Mouse (Mus musculus) lung, postnatal 4 days (tissue): ENCODE measurements at regions not wholly inside any gene's neighbourhood (a gene's known extent, or its start where the extent isn't known, plus 50 kb on each side); places are given as distances from the start of the nearest gene placed in this dataset.
A peak's percentile ranks its signal among the peaks of the same experiment; 100 is the strongest.
"Not testable (repeated sequence)": the region's sequence is repeated elsewhere in the genome, so short reads cannot be mapped to it uniquely, and the experiment has no call there.

Experiments
- DNase-seq, 2 experiments: peaks; one replicate each; pipeline ENCODE4 v3.0.0; 2021

DNA sequence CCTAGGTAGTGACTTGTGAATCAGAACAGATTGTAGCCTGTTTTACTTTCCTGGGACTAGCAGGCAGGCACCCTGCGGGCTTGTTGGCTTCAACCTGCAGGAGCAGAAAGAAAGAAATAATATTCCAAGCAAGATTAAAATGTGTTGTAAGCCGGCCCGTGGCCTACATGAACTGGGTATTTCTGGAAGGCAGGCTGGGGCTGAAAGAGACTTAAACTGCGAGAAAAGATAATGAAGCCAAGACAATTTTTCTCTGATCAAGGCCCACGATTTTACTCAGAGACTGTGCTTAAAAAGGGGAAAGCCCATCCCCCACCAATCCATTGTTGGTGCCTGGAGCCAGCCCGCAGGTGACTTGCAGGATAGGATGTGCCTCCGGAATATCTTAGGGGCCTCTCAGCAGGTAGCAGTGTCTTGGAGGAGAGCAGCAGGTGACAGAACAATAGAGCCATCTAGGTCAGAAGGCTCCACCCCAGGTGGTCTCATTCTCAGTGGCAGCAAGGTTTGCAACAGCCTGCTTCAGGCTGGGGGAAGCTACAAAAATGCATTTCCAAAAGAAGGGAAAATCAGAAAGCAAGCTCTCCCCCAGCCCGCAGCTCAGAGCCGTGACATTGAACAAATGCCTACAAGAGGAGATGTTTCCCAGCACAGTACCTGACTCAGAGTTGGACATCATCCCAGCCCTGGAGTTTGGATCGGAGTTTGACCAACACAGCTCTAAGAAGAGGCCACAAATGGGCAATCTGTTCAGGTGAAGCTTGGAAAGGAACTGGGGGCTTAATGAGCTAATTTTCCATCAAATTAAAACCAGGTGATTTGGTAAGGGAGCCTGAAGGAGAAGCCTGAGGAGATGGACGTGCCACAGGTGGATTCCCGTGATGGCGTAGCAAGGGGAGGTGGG lies 121.4 kb upstream of the Slc1a3 start:
- no peak for DNase-seq

DNA sequence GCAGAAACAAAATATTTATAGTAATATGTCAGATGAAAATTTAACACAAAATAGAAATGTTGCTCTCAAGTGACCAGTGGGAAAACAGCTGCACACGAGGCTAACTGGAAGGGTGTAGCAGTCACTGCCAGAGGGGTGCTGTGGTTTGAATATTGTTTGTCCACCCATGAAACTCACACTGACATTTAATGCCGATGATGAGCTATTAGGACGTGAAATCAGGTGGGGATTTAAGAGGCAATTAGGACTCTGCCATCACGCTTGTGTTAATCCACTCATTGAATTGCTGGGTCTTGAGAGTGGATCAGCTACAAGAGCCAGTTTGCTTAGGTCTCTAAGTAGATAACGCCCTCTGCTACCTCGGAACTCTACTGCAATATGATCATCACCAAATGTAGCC lies 114.3 kb upstream of the Slc1a3 start:
- no peak for DNase-seq

DNA sequence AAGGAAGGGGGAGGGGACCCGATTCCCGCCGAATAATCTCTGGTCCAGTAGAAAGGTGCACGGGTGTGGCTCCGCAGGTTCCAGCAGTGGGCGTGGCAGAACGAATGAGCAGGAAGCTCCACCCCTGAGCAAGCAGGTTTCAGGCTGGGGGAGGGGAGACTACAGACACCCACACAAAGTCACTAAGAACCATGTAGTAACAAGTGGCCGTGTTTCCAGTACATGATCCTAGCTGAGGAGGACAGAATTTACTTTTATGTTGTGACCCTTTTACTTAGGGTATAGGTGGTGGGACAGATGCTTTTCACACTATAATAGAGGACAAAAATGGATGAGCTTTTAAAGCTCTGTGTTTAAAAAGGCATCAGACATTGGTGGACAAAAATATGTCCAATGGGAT lies 112.2 kb upstream of the Slc1a3 start:
- DNase-seq = not testable (repeated sequence)

DNA sequence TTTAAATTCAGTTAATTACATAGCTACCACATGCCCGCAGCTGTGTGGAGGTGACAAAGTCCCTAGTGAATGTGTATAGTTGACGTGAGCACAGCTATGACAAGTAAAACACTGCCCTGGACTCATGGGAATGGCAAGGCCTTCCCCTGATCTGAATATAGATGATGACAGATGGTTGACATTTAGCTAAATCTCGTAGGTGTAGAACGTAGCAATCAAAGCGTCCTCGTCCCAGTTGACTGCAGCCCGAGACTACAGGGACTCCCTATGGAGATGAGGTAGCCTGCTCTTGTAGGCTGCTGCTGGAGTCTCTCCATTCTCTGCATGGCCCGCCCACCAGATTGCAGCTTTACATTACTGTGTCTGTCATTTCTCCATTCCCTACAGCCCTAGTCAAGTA lies 107.0 kb upstream of the Slc1a3 start:
- DNase-seq = no peak

DNA sequence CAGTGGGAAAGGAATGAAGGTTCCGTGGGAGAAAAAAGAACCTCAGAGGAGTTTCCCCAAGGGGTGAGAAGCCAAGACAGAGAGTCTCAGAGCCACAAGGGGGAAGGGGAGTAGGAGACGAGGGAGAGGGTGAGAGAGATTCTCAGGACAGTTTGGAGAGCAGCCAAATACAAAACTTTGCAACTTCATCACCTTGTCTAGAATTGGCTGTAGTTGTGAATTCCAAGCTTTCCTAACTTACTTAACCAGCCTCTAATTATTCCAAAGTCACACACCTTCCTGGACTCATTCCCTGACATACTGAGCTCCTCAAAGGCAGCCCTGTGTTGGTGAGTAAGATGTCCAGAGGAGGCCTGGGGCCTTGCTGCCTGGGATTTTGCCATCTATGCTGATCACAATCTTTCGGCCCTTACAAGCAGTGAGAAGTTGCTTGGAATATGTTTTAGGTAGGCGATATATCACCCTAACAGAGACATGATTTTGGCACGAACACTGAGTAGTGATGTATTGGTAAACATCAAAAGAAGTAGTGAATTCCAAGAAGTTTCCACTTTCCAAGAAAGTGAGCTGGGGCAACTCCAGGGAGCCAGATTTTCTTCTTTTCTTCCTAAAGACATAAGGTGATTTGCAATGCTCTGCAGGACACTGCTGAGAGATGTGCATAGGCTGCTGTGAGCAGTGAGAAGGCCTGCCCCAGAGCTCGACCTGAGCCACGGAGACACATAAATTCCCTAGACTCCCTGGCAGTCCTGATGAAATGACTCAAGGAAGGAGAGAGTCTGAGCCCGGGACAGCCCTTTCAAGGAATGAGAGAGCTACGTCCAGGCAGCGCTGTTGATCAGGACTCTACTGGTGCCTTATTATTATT lies 106.2 kb upstream of the Slc1a3 start:
- DNase-seq = no peak

DNA sequence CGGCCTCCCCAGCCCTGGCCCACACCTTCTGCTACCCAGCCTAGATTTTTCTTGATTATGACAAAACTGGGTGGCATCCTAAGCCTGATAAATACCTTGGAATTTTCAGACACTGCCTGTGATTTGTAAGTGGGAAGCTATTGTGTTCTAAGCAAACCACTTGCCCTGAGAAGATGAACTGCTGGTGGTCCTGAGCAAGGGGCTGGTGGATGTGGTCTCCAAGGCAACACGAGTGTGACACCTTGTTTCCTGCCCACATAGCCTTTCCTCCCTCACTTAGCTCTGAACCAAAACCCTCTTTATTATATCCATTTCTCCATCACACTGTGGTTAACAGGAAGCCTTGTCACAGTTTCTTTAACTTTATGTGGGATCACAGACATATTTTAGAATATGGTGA lies 105.4 kb upstream of the Slc1a3 start:
- DNase-seq = no peak

DNA sequence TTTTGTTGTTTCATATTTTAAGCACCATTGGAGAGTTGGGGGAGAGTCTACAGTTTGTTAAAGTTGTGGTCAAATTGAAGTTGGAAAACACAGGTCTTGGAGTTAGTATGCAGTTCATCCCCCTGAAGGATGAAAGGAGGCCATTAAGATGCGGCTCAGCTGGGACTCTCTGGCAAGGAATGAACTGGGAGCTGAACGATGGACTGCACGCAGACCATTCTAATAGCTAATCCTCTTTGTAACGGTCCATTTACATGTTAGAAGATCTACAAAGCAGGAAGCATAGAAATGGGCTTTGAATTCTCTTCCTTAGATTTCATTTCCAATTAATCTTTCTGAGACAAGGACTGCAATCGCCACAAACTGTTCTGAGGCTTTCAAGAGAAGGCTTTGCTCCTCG lies 104.7 kb upstream of the Slc1a3 start:
- no peak for DNase-seq

DNA sequence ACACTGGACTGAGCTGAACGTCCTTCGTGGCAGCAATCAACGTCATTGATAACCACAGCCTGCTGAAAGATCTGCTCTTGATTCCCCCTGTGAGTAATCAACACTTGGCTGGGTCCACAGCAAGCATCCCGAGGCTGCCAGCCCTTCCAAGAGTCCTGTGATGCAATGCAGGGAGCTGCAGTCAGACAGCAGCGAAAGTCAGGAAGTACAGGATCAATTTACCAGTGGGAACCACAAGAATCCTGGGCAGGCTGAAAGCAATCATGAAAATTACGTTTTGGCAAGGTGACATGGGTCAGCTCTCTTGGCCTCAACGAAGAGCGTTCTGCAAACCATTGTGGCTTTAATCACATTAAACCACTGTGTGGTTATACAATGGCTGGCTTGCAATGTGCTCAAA lies 95.8 kb upstream of the Slc1a3 start:
- peak; percentile 11 to 40 for DNase-seq

DNA sequence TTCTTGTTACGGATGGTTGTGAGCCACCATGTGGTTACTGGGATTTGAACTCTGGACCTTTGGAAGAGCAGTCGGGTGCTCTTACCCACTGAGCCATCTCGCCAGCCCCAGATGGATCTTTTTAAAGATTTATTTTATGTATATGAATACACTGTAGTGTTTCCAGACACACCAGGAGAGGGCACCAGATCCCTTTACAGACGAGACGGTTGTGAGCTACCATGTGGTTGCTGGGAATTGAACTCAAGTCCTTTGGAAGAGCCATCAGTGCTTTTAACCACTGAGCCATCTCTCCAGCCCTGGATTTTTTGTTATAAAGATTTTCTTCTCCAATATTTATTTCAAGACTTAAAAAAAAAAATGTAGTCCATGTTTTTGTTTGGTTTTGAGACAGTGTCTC lies 95.0 kb upstream of the Slc1a3 start:
- DNase-seq = not testable (repeated sequence)

DNA sequence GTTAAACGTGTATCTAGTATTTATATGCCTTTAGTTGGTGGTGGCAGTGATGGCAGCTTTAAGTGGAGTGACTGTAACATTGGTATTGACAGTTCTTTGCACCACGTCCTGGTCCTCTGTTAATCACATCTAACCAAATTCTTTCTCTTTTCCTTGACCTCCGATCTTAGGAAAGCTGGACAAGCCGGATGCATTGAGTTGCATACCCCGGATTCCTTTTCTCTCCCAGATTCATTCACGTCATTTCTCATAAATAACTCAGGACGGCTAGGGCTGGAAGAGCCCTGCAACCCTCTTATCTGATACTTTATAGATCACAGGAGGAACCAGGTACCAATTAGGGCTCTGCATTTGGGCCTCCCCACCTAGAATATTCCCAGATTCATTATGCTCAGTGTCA lies 91.5 kb upstream of the Slc1a3 start:
- DNase-seq = no peak

DNA sequence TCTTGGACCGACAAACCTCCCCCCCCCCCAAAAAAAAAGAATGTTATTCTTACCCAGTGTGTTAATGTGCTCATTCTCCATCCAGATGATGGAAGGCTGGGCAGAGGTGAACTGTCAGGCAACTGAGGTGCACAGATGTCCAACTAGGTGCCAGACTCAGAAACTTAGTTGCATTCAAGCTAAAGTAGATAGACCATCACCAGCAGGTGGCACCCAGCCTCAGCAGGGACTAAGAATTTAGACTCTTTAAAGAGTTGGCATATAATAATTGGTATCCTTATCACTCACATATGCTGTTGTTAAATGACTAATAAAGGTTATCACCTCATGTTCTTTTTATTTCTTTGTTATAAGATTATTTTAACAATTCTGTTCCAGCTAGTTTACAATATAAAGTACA lies 86.5 kb upstream of the Slc1a3 start:
- DNase-seq = no peak

DNA sequence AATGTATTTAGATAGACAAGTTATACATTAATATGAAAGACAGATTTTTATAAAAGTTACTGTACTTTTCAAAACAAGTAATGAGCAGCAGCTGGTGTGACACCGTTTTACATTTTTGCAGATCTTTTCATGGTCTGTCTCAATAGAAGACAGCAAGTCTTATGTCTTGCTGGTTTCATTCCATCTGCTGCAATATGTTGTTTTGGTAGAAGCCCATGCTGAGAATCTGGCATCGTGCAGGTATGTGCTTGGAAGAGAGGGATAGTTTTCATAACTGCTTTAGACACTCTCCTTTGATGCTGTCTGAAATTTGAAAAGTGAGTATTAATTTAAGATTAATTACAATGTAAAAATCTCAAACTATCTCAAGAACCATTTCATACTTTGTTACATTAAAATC lies 81.5 kb upstream of the Slc1a3 start:
- DNase-seq = no peak

DNA sequence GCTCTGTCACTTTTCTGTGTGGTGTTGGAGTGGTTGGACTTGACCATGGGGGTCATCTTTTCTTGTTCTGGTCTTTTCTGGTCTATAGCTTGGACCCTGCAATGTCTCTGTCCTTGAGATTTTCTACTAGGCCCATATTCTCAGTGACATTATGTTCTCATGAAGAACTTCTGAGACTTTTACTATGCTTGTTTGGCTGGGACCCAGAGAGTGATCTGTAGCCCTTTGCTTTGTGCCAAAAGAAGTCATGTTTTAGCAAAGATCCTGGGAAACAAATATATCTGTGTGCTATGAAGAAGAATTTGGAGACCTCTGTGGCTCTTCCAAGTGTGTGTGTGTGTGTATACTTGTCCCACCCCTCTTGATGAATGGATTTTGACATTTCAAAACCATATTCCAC lies 79.4 kb upstream of the Slc1a3 start:
- no peak for DNase-seq

DNA sequence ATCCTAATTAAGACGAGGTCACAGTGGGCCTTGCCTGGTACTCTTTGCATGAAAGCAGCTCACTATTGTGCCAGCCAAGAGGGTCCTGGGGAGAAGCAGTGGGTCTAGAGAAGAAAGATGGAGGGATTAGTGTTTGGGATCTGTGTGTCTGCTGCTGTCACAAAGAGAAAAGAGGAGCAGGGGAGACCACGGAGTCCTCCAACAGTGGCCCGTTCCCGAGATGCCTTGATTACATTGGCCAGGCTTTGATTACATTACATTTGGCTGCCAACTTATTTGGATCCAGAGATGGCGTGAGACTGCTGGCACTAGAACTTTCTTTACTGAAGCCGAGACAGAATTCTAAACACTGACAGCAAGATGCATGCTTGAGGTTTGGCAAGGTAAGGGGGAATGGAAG lies 78.4 kb upstream of the Slc1a3 start:
- peak; percentile 8 to 22 for DNase-seq

DNA sequence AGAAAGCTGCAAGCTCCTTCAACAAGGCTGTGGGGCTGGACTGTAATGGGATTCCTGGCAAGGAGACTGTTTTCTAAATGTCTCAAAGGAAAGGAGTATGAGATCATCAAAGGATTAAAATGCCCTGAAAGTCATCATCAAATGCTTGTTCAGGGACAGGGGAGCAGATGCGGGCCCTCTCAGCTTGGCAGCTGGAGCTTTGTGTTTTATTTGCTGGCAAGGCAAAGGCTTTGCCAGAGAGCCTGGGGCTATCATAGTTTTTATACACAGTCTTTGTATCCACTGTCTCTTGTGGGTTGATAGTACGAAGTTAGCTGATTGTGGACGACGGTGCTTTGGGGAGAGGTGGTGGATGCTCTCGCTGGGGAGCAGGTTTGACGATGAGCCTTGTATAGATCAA lies 75.0 kb upstream of the Slc1a3 start:
- DNase-seq = no peak

DNA sequence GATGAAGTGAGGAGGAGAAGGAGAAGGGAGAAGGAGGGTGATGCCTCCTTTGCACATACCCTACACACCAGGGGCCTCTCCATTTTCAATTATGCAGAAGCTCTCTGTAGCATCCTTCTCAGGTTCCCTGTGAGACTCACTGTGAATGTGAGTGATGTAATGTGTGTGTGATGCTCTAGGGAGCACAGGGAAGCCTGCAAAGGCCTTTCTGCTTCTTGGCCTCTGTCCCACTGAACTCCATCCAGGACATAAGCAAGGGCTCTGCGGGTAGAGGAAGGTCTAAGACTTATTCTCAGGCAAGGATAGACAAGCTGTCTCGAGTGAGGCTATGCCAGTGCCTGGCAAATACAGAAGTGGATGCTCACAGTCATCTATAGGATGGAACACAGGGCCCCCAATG lies 73.0 kb upstream of the Slc1a3 start:
- DNase-seq = no peak

DNA sequence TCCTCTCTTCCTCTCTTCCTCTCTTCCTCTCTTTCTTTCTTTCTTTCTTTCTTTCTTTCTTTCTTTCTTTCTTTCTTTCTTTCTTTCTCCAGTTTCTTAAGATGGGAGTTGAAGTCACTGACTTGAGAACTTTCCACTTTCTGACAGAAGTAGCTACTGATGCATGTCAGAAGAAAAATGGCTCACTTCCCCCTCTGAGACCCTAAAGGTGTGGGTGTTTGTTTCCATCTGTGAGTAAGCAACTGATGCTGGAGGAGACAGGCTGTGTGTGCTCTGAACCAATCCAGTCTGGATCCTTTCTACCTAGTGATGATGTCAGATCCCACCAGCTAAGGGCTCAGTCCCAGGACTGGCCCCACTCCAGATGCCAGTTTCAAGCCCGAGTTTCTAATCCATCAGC lies 72.5 kb upstream of the Slc1a3 start:
- DNase-seq = no peak

DNA sequence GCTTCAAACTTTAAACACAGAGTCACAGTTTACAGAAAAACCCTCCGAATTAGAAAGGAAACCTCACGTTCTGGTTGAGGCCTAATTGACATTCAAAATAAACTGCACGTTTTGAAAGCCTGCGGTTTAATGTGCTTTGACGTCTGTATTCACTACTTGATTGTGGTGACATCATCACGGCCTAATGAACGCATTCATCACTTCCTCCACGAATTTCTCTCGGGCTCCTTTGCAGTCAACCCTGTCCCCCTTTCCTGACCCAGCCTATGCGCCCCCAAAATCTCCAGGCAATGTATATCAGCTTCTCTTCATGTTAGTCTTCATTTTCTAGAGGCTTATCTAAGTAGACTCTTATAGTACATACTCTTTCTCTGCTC lies 71.6 kb upstream of the Slc1a3 start:
- no peak for DNase-seq

DNA sequence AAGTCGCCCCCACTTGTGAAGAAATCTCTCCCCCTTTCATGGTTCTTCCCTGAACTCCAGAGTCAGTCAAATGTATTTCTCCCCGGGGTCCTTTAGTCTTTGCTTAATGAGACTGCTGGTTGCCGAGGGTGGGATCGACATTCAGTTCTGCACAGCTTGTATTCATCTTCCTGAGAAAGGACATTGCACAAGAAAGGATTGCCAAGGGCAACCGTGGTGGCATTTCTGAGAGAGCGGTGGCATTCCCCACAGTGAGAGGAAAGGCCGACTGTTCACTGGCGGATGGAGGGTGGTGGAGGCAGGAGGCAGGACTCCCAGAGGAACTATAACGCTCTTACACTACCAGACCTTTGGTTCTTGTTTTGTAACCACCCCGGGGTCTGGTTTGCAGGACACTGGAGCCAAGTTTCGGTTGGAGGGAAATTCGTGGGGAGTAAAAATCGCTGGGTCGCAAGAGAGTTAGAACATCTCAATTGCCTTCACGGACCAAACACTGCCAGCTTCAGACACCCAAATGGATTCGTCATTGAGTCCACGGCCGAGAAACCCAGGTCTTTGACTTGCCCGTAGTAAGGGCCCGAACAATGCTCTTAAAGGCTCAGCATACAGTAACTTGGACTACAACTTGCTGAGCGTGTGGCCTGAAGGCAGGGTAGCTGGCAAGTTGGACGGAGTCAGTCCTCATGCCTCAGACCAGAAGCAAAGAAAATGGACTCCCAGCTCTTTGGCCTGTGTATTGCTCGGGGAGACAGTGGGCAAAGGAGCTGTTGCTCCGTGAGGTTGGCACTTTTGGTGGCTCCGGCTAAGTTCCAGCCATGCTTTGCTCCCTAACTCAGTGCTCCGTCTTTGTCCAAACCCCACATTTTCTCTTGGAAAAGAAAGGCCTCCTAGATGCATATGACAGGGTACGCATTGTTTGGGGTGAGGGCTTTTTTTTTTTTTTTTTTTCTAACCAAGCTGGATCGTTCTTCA lies 70.9 kb upstream of the Slc1a3 start:
- DNase-seq = no peak

DNA sequence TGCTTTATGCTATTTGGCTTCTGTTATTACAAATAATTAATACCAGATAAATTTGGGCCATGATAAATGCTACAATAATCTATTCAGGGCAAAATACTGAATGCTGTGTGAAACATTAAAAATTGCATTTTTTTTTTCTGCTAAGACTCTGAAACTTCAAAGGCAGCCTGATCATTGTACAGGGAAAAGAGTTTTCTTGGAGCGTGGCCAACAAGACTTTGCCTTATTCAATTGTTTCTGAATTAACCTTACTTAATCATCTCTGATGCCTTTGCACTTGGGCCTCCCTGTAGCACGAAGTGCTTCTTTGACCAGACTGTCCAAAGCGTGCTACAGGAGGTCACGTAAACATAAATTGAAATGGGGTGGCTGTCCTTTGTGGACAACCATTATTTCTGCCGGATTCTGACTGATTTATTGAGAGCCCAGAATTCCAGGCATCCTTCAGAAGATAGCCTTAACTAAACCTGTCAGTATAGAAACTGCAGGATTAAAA lies 69.9 kb upstream of the Slc1a3 start:
- no peak for DNase-seq

DNA sequence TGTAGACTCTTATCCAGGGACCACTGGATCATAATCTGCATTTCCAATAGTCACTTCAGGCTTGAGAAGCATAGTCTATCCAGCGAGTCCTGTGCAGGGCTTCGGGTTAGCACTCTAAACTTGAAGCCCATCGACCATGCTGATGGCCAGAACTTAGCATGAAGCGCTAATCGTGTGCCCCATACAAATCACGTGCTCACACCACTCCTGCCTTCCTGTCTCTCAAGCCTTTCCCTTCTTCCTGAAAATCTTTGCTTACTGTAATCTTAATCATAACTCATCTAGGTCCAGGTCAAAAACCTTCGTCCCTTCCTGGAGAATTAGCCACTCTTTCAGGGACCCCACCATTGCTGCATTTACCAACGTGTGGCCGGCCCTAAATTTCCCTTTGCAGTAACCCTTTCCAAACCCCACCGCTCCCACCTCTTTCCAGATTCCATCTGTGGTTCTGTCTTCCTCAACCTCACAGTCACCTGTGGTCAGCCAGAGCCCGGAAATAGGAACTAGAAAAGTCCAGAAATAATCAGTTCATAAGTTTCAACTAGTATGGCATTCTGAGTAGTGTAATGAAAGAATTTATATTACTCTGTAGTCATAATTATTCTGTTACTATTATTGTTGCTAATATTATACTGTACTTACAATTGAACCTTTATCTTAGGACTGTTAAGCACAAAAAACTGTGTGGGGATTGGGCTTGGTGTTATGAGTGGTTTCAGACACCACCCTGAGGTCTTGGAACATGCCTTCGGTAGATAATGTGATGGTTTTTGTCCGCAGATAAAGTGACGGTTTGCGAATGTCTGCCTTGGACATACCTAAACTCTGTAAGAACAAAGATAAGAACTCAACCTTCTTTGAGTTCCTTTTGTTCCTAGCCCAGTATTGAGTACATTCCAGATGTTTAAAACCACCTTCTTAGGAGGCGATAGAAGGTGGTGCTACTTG lies 57.3 kb upstream of the Slc1a3 start:
- DNase-seq = no peak

DNA sequence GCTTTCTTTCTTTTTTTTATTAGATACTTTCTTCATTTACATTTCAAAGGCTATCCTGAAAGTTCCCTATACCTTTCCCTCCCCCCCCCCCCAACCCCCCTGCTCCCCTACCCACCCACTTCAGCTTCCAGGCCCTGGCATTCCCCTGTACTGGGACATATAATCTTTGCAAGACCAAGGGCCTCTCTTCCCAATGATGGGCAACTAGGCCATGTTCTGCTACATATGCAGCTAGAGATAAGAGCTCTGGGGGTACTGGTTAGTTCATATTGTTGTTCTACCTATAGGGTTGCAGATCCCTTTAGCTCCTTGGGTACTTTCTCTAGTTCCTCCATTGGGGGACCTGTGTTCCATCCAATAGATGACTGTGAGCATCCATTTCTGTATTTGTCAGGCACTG lies 55.6 kb upstream of the Slc1a3 start:
- not testable (repeated sequence) for DNase-seq
